Mouse (Mus musculus) layer of hippocampus, adult 9-11 months (tissue): Measurements from ENCODE around the gene Adamtsl1.
A peak's percentile ranks its signal among the peaks of the same experiment; 100 is the strongest.

Experiments
- DNase-seq: peaks from one replicate; pipeline ENCODE4 v3.0.0; 2022

Gene Adamtsl1

DNA sequence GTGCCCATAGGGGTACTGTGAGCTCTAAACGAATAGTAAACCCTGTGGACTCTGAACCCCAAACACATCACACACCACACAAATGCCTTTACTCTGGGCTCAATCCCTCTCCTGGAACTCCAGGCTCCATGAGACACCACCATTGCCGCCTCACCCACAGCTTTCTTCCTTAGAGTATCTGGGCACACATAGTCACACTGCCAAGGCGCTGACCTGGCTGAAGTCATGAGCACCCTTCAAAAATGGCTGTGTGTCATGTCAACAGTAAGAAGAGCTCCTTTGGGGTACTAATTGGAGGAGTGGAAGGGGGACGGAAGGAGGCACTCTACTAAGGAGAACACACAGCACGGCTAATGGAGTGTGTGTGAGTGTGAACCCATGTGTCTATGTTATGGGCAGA is 554.4 kb downstream of the Adamtsl1 start:
- DNase-seq: no peak

DNA sequence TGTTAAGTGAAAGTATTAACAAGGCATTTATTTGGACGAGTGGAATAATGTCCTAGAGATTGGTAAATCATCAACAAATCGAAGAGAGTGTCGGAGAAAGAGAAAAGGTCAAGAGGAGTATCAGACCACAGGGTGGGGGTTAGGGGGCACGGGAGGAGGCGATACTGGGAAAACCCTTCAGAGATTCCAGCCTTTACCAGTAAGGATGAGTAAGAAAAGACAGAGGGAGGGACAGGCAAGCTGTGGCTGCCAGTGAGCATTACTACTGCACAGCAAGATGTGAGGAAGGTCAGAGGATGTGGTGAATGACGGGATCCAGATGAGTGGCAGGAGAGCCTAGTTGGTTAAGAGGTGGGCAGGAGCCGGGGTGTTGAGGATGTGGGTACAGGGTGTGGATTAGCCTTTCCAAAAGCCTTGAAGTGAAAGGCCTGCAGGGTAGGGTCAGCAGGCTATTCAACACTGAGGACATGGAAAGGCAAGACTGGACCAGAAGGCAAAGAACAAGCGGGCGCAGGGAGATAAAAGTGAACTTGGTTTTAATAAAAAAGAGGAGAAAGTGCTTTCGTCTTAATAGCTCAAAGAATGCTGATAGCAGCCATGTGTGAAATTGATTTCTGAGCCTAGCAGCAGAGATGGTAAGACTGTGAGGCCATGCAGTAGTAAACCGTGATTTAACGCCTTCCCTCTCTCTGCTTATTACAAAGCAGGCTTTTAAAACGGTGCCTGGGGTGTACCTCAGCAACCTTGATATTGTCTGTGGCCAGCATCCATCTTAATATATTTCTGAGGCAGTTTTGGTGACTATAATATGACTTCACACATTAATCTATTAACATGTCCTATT is 555.1 kb downstream of the Adamtsl1 start:
- no peak for DNase-seq

DNA sequence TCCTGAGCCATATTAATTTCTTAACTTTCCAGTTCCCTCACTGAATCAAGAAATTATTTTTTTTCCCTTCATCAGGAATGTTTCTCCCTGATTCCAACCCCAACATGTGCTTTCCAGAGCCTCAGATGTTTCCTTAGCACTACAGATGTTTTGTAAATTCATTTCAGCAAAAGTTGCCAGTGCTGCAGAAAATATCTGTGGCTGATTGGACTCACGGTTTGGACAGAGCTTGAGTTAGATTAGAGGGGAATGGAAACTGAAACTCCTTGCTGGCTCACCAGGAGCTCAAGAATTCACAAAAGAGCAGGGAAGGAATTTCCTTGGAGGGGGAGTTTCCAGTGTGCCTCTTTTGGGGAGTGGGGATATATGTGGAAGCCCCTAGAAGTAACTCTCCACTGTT is 560.9 kb downstream of the Adamtsl1 start:
- no peak for DNase-seq

DNA sequence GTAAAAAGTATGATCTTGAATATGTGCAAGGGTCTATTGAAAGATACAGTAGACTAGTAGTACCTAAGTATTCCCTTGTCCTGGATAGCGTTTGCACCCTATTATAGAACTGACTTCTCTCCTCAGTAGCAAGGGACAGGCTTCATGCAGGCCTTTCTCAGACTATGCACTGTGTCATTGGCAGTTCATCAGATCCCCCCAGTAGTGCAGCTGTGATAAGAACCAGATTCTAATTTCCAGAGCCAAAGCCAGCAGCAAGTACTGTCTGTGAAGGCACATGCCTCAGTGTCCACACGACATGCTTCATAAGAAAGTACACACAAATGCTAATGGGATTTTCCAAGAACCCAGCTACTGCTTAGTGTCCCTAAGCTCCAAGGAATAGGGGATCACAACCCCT is 563.4 kb downstream of the Adamtsl1 start:
- DNase-seq: no peak

DNA sequence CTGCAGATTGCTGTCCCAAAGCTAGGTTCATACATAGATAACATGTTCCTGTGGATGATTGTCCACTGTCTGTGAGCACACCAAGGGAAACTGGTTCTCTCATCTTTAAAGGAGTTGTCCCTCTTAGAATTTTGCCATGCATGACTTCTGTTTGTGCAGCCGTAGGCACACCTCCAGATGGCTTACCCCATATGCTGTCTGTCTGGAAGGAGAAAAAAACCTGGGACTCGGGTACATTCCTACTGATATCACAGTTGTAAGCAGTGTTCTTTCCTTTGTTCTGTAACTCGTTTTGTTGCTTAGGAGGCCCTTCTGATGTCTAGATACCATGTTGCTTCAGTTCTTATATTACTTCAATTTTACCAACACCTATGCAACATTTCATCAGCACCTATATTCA is 563.9 kb downstream of the Adamtsl1 start:
- DNase-seq: peak; percentile 33

DNA sequence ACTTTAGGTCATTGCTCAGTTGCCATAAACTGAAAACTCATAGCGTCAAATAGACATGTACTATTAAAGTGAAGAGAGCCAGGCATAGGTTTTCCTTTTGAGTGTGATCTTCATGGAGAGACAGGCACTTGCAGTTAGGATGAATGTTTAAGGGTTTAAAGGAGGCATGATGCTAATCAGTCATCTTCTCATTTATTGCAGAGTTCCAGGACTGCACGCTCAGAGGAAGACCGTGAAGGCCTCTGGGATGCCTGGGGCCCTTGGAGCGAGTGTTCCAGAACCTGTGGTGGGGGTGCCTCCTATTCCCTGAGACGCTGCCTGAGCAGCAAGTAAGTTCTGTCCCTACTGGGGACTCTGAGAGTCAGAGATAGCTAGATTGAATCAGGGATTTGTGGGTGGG is 573.5 kb downstream of the Adamtsl1 start:
- no peak for DNase-seq

DNA sequence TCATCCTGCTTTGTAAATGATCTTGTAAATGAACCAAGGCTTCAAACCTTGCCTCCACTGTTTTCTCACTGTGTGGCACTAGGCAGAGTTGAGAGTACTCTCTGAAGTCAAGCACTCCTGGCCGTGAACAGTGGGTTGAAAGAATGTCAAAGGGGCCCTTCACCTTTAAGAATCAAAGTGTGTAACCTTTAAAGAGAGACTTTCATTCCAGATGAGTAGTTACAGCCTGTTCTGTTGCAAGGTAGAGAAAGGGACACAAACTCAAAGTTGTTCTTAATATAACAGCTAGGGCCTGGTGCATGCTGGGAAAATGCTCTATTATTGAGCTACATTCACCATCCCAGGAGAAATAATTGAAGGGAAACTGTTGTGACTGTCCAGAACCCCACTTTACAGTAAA is 589.2 kb downstream of the Adamtsl1 start:
- no peak for DNase-seq

DNA sequence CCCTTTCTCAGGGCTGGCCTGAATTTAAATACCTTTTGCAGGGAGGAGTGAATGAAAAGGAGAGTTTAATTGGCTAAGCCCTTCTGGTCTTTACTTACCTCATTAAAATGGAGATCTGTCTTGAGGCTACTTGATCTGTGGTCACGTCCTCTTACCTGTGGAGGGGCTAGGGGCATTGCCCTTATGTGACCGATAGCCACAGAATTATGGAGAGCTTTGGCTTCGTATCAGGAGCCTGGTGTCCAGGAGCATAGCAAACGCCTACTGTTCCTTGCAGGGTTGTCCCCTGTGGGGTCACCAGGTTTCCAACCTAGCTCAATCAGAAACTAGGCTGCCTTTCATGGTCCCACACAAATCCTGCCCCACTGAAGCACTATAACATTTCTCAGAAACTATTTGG is 594.4 kb downstream of the Adamtsl1 start:
- DNase-seq: no peak

DNA sequence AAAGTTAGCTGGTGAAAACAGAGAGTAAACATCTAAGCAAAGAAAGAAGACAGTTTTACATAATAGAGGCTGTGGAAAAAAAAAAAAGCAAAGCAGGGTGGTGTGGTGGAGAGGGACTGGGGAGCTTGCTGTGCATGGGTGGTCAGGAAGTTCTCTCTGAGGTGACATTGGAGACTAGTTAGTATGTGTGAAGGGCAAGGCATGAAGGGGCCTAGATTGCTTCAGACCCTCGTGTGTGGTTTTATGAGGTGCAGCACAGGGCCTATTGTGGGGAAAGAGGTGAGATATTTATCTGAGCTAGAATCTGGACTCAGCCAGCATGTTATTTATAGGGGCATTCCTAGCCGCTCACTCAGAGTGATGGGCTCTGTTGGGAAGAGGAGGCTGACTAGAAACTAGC is 605.1 kb downstream of the Adamtsl1 start:
- DNase-seq: no peak

DNA sequence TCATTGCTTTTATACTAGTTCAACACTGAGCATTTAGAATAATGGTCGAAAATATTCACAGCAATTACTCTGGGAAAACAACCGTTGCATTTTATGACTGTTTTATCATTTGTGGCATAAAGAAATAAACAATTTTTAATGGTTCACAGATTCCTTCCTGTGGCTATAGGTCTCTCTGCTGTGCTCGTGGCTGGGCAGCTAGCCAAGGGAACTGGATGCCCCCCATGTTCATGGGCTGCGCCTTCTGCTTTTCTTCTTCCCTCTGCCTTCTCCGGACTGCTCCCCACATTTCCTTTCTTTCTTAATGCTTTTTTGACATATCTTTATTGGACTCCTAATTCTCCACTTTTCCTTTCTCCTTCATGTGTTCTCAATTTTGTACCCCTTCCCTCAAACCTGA is 608.5 kb downstream of the Adamtsl1 start:
- no peak for DNase-seq

DNA sequence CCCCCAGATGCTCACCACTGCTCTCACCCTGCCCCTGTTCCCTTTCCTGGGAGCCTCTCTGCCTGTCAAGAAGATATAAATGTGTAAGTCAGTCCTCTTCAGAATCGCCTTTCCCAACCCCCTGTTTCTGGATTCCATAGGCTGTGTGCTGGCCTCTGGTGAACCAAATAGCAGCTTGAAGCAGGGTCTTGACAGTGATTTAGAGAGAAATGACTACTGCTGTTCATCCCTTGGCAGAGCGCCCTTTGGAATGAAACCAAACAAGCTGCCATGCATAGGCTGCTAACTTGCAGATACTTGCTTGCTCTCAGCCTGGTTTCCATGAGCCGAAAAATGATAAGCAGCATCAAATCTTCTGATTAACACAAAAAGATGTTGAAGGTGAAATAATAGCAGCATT is 610.4 kb downstream of the Adamtsl1 start:
- peak; percentile 74 for DNase-seq

DNA sequence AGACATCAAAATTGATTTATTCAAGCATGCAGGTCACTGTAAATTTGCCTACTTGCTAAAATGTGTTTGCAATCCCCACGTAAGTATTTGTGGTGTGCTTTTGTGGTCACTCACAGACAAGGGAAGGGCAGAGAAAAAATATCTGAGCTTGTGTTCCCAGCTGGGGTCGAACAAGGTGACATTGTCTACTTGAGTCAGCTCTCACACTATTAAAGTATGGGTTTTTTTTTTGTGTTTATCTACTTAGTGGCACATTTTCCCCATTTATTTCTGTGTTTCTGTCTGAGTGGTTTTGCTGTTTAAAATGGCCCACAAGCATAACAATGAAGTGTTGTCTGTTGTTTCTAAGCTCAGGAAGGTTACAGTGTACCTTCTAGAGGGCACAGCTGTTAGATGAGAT is 612.7 kb downstream of the Adamtsl1 start:
- no peak for DNase-seq

DNA sequence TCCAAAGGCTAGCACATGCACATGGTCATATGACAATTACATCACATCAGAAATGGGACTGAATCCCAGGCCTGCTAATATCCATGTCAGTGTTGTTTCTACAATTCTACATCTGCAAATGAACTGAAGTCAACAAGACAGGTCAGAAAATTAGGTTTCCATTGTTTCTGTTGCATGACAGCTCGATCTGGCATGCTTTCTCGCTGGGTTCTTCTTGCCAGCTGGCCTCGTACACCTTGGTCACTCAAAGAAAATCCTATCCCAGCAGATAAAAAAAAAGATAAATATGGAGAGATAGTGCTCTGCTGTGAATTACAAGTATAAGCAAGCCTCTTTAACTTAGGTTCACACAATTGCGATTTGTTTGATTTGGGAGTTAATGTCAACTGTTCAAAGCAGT is 644.6 kb downstream of the Adamtsl1 start:
- no peak for DNase-seq

DNA sequence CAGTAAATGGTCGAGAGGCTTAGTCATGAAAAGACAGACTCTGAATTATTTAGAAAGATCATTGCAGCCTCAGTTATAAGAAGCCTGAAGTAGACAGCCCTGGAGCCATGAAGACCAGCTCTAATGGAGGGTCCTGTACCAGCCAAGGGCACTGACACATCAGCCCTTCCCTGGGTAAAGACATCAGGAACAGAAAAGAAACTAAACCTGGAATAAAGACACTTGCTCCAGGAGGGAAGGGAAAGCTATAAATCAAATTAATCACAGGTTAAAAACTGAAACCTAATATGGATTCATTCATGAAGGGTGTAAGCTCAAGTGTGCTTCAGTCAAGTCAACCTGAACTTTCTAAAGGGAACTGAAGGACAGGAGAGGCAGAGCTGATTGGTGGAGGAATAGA is 645.4 kb downstream of the Adamtsl1 start:
- no peak for DNase-seq

DNA sequence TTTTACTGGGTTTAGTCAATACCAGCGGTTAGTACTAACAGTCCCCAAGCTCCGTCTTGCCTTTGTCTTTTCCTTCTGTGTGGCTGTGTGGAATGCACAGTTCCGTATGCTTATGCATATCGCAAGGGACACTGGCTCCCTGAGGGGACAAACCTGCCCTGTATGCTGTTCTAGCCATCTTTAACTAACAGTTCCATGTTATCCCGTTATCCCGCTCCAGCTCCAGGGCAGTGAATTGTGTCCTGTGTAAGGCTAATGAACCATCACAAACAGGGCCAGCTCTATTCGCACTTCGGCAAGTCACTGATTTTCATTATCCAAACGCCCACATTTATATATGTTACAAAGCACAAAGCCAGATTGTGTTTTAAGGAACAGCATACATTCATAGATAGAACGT is 656.8 kb downstream of the Adamtsl1 start:
- DNase-seq: no peak

DNA sequence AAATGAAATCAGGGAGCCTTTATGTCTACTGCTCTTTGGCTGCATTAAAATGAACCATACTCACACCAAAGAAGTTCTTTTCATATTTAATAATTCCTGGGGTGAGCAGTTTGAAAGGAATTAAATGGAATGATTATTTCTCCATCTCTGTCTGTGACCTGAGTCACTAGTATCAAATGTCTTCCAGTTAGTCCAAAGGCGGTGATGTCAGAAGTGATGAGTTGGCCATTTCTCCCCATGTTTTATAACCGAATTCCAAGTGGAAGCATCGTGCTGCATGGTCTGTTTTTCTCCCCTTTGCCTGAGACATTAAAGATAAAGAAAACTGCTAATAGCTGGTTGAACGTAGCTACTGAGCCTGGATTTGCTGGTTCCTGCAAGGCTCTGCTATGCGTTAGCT is 657.5 kb downstream of the Adamtsl1 start:
- DNase-seq: no peak

DNA sequence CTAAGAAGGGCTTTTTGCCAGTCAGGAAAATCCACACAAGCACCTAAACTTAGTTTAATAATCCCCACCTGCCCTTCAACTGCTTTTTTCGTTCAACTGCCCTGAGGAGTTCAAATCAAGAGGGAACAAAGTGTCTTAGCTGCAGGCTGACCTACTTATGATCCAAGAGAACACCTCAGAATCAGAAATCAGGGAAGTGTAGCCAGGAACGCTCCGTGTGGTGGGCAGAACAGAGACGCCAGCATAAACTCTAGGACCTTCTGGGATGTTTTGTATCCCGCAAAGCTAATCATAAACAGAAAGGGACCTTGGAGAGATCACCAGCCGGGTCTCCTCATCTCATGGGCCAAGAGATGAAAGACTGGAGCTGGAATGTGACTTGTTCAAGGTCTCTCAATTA is 663.5 kb downstream of the Adamtsl1 start:
- no peak for DNase-seq

DNA sequence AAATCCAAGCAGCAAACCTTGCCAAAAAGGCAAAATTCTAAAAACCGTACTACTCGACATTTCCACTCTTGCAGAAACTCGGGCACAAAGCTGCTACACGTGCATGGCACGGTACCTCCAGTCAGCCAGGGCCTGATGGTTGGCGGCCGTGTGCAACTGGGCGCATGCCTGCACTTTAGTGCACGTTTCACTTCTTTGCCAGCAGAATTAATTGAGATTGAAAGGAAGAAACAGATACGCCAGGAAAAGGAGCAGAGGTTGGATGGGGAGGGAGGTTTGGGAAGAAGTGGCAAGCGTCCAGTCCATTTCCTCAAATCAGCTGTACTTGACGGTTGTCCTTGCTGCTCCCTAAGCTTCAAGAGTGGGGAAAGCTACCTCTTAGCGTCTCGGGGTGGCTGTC is 664.1 kb downstream of the Adamtsl1 start:
- no peak for DNase-seq

DNA sequence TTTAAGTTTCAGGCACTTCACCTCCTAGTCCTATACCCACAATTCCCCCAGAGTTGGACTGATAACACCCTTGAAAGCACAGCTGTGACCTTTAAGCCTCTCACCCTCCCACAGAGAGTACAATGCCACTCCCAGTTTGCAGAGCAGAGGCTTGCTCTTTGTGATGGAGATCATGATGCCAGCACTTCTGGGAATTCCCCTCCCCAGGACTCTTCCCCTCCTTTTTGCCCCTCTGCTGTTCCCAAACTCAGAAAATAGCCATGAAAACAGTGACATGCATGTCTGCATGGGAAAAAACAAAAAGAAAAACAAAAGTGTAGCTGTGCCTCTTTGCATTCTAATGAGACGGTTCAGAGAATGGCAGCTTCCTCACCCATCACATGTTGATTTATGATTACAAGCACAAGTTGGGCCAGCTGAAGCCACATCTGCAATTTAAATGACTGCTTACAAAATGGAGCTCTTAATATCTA is 669.8 kb downstream of the Adamtsl1 start:
- peak; percentile 34 for DNase-seq

DNA sequence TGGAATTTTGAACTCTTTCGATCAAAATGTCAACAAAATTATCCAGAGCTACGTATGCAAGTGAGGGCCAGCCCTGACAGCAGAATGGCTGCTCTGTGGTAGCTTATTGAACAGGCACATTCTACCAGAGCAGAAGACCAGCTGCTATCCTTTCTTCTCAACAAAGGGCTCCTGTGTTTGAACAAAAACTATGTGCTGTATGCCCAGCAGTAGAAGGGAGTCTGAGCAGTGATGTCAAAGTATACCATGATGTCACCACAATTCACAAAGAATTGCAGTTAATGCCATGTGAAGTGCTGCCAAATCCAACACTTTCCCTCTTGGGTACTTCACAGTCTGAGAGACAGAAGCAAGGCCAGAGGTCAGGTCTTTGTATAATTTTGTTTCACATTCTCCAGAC is 675.9 kb downstream of the Adamtsl1 start:
- DNase-seq: peak; percentile 77

DNA sequence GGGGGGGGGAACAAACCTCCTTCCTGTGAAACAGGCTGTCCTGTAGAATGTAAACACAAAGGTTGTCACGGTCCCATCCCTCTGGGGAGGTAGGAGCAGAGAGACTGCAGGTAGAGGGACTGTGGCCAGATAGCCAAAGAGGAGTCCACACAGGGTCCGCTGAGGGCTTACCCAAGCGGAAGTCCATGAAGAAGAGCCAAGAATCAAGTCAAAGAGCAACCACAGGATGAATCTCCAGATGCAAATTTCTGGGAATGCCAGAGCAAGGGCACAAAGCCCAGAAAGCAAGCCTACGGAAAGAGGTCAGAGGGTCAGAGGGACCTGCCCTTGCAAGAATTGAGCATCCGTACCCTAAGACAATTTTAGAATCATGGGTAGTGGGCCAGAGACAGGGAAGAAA is 677.2 kb downstream of the Adamtsl1 start:
- DNase-seq: no peak

DNA sequence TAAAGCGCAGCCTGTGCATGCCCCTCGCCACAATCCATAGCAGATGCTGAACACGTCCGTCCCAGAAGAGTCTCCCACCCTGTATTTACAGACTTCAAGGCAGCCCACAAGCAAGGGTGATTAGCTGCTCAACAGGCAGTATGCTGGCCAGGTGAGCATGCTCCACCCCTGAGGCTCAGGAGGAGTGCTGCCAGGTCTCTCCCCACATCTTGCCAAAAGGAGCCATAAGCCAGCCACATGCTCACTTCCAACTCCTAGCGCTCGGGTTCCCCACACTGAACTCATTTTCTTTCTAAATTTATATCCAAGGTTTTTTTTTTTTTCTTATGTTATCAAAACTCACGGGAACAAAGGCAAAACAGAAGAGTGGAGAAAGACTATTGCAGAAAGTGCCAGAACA is 687.8 kb downstream of the Adamtsl1 start:
- DNase-seq: no peak

DNA sequence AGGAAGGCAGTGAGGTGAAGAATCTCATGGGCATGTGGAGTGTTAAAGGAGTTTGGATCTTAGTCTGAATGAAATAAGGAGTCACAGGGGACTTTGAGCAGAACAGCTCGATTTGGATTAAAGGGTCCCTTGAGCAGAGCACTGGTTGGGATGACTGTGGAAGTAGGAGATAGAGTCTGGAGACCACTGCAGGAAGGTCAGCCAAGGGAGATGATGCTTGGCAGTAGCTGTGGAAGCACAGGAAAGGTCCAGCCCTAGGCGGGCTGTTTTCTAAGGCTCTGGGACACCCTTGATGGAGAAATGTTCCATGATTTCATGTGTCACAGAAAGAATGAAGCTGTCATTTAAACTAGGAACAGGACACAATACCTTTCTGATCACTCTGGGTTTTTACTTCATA is 689.3 kb downstream of the Adamtsl1 start:
- no peak for DNase-seq

DNA sequence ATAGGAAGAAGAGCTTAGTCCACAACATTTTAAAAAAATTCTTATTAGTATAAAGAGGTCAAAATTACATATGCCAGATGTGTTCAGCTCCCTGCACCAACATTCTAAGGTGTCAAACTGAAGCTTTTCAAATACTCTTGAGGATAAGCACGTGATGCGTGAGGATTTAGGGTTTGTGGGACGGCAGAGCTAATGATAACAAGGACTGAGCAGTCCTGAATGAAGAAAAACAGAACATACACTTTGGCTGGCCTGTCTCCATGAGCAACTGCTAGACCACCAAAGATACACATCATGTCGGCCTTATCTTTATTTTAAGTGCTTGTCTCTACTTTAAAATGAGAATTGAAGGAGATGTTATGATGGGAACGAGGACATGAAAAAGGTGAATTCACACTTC is 710.9 kb downstream of the Adamtsl1 start:
- DNase-seq: no peak

DNA sequence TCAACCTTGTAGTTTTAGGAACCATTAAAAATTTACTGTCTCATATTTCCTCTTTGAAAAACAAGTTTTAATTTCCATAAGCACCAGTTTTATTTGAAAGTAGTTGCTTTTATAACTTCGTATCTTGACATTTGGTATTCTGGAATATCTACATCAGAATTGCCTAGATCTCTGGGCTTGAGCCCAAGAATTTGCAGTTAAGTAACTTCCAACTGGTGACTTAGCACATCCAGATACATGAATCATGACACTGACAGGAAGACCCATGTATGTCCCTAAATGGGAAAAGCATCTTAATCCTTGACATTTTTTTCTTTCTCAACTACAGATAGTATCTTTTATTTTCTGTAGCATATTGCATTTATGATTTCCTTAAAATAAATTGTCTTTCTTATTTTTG is 713.1 kb downstream of the Adamtsl1 start:
- peak; percentile 45 for DNase-seq
